ENCODE assay signal across 8 mouse cellular contexts in the genomic region with DNA sequence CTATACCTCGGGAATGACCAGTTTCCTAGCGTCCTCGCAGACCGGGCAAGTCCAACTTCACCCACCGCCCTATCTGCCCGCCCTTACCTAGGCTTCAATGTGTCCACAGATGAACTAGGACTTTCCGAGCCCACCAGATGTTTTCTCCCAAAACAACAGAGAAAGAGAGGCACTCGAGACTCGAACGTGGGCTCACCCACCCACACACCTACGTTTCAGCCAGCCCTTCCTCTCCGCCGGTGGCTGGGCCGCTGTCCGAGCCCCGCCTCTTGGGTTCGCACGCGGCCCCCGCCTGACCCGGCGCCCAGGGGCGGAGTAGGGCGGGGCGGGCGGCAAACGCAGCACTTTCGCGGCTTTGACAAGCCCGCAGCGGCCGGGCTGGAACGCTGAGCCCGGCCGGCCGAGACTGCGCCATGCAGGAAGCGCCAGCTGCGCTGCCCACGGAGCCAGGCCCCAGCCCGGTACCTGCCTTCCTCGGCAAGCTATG. TPM values are rescaled to one million over a fixed set of nuclear protein-coding genes. Genes with fewer than 3 reads are reported as not detected.
DNase-seq lines count a peak whose midpoint lies in the region; ATAC-seq and TF ChIP-seq lines count a peak whose summit lies in the region.

A gene (plus strand): TSS at position 341 of the 487 bp plus-strand sequence.

- no peak for ATAC-seq in liver, embryonic 14.5 days (ENCODE audit: insufficient read depth)
- peak; percentile 1; the same call in 1 of the 2 replicates for ATAC-seq in neural tube, embryonic 12.5 days (ENCODE audit: low FRiP score, low read depth)

- WGBS in liver, embryonic 14.5 days (ENCODE audit: insufficient replicate concordance): 1% methylated on average over 42 of the region's 42 CpGs
- under 1% methylated on average over 42 of the region's 42 CpGs for WGBS in neural tube, embryonic 12.5 days

- no peak for TF ChIP-seq CTCF in liver, embryonic 14.5 days (IDR thresholded peaks at IDR 0.05; ENCODE audit: low read depth)

- H3K4me3 ChIP-seq in brown adipose tissue, adult 24 weeks (ENCODE audit: insufficient read depth, low read depth, low read length): peak within 1 kb of the TSS; percentile 64
- peak within 1 kb of the TSS in 1 of 2 experiments; percentile 39; a peak in 3 of 4 replicates for H3K4me3 ChIP-seq in liver, embryonic 14.5 days (ENCODE audit: insufficient read depth in 1 of 2, low read depth in 2 of 2, low read length in 2 of 2)
- peak within 1 kb of the TSS; percentile 39 for H3K4me3 ChIP-seq in neural tube, embryonic 12.5 days

- H3K27me3 ChIP-seq in liver, embryonic 14.5 days (ENCODE audit: control insufficient read depth, insufficient read depth, low read length): peaks cover 82% of the 10 kb centered on the region
- H3K27me3 ChIP-seq in neural tube, embryonic 12.5 days (replicated peaks): peaks cover 98% of the 10 kb centered on the region

- no peaks in the 10 kb centered on the region for H3K9me3 ChIP-seq in liver, embryonic 14.5 days (ENCODE audit: control insufficient read depth, low read length)
- H3K9me3 ChIP-seq in neural tube, embryonic 12.5 days: 0 out of 2 replicates have a peak, but pooled peaks cover 6% of the 10 kb centered on the region

- H3K4me2 ChIP-seq in liver, embryonic 14.5 days (ENCODE audit: low read depth): peak within 1 kb of the TSS; percentile 25
- H3K4me2 ChIP-seq in neural tube, embryonic 12.5 days (replicated peaks): peak within 1 kb of the TSS; percentile 71

- H3K4me1 ChIP-seq in brown adipose tissue, adult 24 weeks (ENCODE audit: control insufficient read depth, insufficient read depth, insufficient read length, low read length): peaks cover 5% of the 10 kb centered on the region; the same call in 1 of the 2 replicates
- H3K4me1 ChIP-seq in liver, embryonic 14.5 days (replicated peaks; ENCODE audit: control insufficient read depth in 2 of 2, insufficient read depth in 2 of 2, low read length in 1 of 2): peaks cover 6 to 7% of the 10 kb centered on the region in 2 experiments
- peaks cover 32% of the 10 kb centered on the region for H3K4me1 ChIP-seq in neural tube, embryonic 12.5 days

- TF ChIP-seq EP300 in liver, embryonic 14.5 days (IDR thresholded peaks at IDR 0.05; ENCODE audit: low read depth): no peak

- H3K36me3 ChIP-seq in liver, embryonic 14.5 days (replicated peaks; ENCODE audit: control insufficient read depth, insufficient read depth, low read depth): no peaks in the 10 kb centered on the region
- no peaks in the 10 kb centered on the region for H3K36me3 ChIP-seq in neural tube, embryonic 12.5 days

- no peak within 1 kb of the TSS for H3K9ac ChIP-seq in liver, embryonic 14.5 days (replicated peaks)
- H3K9ac ChIP-seq in neural tube, embryonic 12.5 days: peak within 1 kb of the TSS; percentile 51

- peak; percentile 55 to 59 for DNase-seq in right cerebral cortex, adult 2 months (ENCODE audit: low spot score in 2 of 2)
- no peak for DNase-seq in right cerebral cortex, postnatal 36 days (ENCODE audit: low spot score in 2 of 2)
- peak; percentile 65 to 77 for DNase-seq in gastrocnemius, adult 8-10 months (ENCODE audit: low spot score in 2 of 2)
- DNase-seq in induced T-regulatory cell, adult 2 months (ENCODE audit: low read depth): peak; percentile 59
- no peak for DNase-seq in liver, embryonic 14.5 days (ENCODE audit: low read depth in 3 of 3, low spot score in 3 of 3)
- DNase-seq in layer of hippocampus, postnatal 25 days (ENCODE audit: extremely low spot score in 1 of 2, low spot score in 1 of 2): no peak

- H3K27ac ChIP-seq in brown adipose tissue, adult 24 weeks (replicated peaks; ENCODE audit: low read depth, low read length): peak within 1 kb of the TSS; percentile 37; the same call in 1 of the 2 replicates
- no peak within 1 kb of the TSS for H3K27ac ChIP-seq in liver, embryonic 14.5 days
- H3K27ac ChIP-seq in neural tube, embryonic 12.5 days: no peak within 1 kb of the TSS

RNA-seq across cellular contexts. Expression of the gene that starts here (rescaled TPM):
- 5.0 and 6.9 TPM in 2 replicates for polyA plus RNA-seq in brown adipose tissue, adult 24 weeks (2012; ENCODE audit: insufficient read depth, insufficient read length, missing spikeins)
- 10 to 100 TPM in 2 of 4 experiments, 1 to 10 TPM in 2; 8.8 to 12.6 (median 10.9) TPM for total RNA-seq in gastrocnemius, adult 8-10 months (2022)
- polyA plus RNA-seq in liver, embryonic 14.5 days (2012; rRNA removed): 0.03 TPM in 1 of 2 replicates, not detected in the other
- polyA plus RNA-seq in liver, embryonic 14.5 days (2014; fragmentation: Nextera tagmentation; extraction: Ambion mirVana): 0.08 TPM in 1 of 2 replicates, not detected in the other
- polyA plus RNA-seq in neural tube, embryonic 12.5 days (2016; fragmentation: Nextera tagmentation; extraction: Ambion mirVana): 0.19 and 0.20 TPM in 2 replicates
- 1 to 10 TPM; 4.1 to 5.0 TPM for total RNA-seq in layer of hippocampus, postnatal 25 days (2021)

Comparison
In these comparisons a context has a peak if more than half of its experiments do, and no peak if none do; other contexts are left out.
1. DNase-seq: peak in right cerebral cortex, adult 2 months (2 of 2), gastrocnemius, adult 8-10 months (2 of 2) and induced T-regulatory cell, adult 2 months (single experiment); none in right cerebral cortex, postnatal 36 days (0 of 2), liver, embryonic 14.5 days (0 of 3) and layer of hippocampus, postnatal 25 days (0 of 2).
2. Peak in ATAC-seq, H3K4me3 ChIP-seq, H3K9ac ChIP-seq and H3K4me2 ChIP-seq in neural tube, embryonic 12.5 days; RNA of the gene not detected or under 1 TPM.